ENCODE assay signal across 8 mouse cellular contexts in genomic region chr2:164070765-164071436, GRCm38 (mm10). TPM values are rescaled to one million over a fixed set of nuclear protein-coding genes. Genes with fewer than 3 reads are reported as not detected.
DNase-seq lines count a peak whose midpoint lies in the region; ATAC-seq and TF ChIP-seq lines count a peak whose summit lies in the region.

Tomm34 (minus strand) TSS chr2:164071169.

- 1% methylated on average over 54 of the region's 55 CpGs for WGBS in forebrain, embryonic 10.5 days
- WGBS in heart, embryonic 15.5 days: under 1% methylated on average over 55 of the region's 55 CpGs
- under 1% methylated on average over 55 of the region's 55 CpGs for WGBS in liver, embryonic 14.5 days (ENCODE audit: insufficient replicate concordance)
- WGBS in neural tube, embryonic 11.5 days: 2% methylated on average over 54 of the region's 55 CpGs
- 1% methylated on average over 41 of the region's 55 CpGs for WGBS in stomach, postnatal 0 days

- TF ChIP-seq CTCF in liver, embryonic 14.5 days (IDR thresholded peaks at IDR 0.05; ENCODE audit: low read depth): 0 out of 2 replicates have a peak, but pooled peaks have one; percentile 8
- TF ChIP-seq CTCF in stomach, postnatal 0 days (IDR thresholded peaks at IDR 0.05; ENCODE audit: low read depth): no peak

- H3K27ac ChIP-seq in forebrain, embryonic 10.5 days: peak within 1 kb of the TSS; percentile 93
- H3K27ac ChIP-seq in heart, embryonic 15.5 days: peak within 1 kb of the TSS; percentile 82
- H3K27ac ChIP-seq in liver, embryonic 14.5 days: peak within 1 kb of the TSS; percentile 30
- H3K27ac ChIP-seq in neural tube, embryonic 11.5 days (ENCODE audit: low read depth, low read length): peak within 1 kb of the TSS; percentile 45
- peak within 1 kb of the TSS; percentile 89 for H3K27ac ChIP-seq in stomach, postnatal 0 days (replicated peaks)

- H3K4me1 ChIP-seq in forebrain, embryonic 10.5 days: peaks cover 53% of the 10 kb centered on the region
- peaks cover 27% of the 10 kb centered on the region for H3K4me1 ChIP-seq in heart, embryonic 15.5 days (replicated peaks)
- H3K4me1 ChIP-seq in liver, embryonic 14.5 days (replicated peaks; ENCODE audit: control insufficient read depth in 2 of 2, insufficient read depth in 2 of 2, low read length in 1 of 2): peaks cover 3 to 16% of the 10 kb centered on the region in 2 experiments
- H3K4me1 ChIP-seq in neural tube, embryonic 11.5 days (ENCODE audit: control insufficient read depth, insufficient read depth, low read length): peaks cover 12% of the 10 kb centered on the region
- H3K4me1 ChIP-seq in stomach, postnatal 0 days (replicated peaks; ENCODE audit: control insufficient read depth, insufficient read depth): peaks cover 3% of the 10 kb centered on the region; the same call in 1 of the 2 replicates

- peak within 1 kb of the TSS; percentile 94 for H3K4me2 ChIP-seq in heart, embryonic 15.5 days
- H3K4me2 ChIP-seq in liver, embryonic 14.5 days (ENCODE audit: low read depth): peak within 1 kb of the TSS; percentile 89
- H3K4me2 ChIP-seq in neural tube, embryonic 11.5 days (ENCODE audit: low read depth): peak within 1 kb of the TSS; percentile 76
- peak within 1 kb of the TSS; percentile 91 for H3K4me2 ChIP-seq in stomach, postnatal 0 days (replicated peaks; ENCODE audit: low read depth)

- DNase-seq in c-Kit-negative CD71-positive TER-119-positive erythroid progenitor cells, embryonic 14.5 days (ENCODE audit: low read depth, low spot score): peak; percentile 83
- DNase-seq in forebrain, embryonic 10.5 days (ENCODE audit: extremely low spot score, low spot score): peak; percentile 95
- DNase-seq in kidney, postnatal 25 days: peak; percentile 98
- peak; percentile 83 to 85 (median 84) for DNase-seq in liver, embryonic 14.5 days (ENCODE audit: low read depth in 3 of 3, low spot score in 3 of 3)
- DNase-seq in neural tube, embryonic 11.5 days (ENCODE audit: low spot score): peak; percentile 98
- DNase-seq in stomach, postnatal 0 days (ENCODE audit: low spot score): peak; percentile 99

- no peaks in the 10 kb centered on the region for H3K9me3 ChIP-seq in forebrain, embryonic 10.5 days
- H3K9me3 ChIP-seq in heart, embryonic 15.5 days (replicated peaks): no peaks in the 10 kb centered on the region
- no peaks in the 10 kb centered on the region for H3K9me3 ChIP-seq in liver, embryonic 14.5 days (ENCODE audit: control insufficient read depth, low read length)
- no peaks in the 10 kb centered on the region for H3K9me3 ChIP-seq in neural tube, embryonic 11.5 days (ENCODE audit: control insufficient read depth, low read length)
- H3K9me3 ChIP-seq in stomach, postnatal 0 days (ENCODE audit: control insufficient read depth, low read length): no peaks in the 10 kb centered on the region

- TF ChIP-seq EP300 in liver, embryonic 14.5 days (IDR thresholded peaks at IDR 0.05; ENCODE audit: low read depth): no peak
- no peak for TF ChIP-seq EP300 in stomach, postnatal 0 days (optimal IDR thresholded peaks at IDR 0.05)

- H3K27me3 ChIP-seq in forebrain, embryonic 10.5 days (ENCODE audit: poor library complexity, severe bottlenecking): no peaks in the 10 kb centered on the region
- H3K27me3 ChIP-seq in heart, embryonic 15.5 days: no peaks in the 10 kb centered on the region
- no peaks in the 10 kb centered on the region for H3K27me3 ChIP-seq in liver, embryonic 14.5 days (ENCODE audit: control insufficient read depth, insufficient read depth, low read length)
- no peaks in the 10 kb centered on the region for H3K27me3 ChIP-seq in neural tube, embryonic 11.5 days (ENCODE audit: control insufficient read depth, insufficient read depth, low read length)
- no peaks in the 10 kb centered on the region for H3K27me3 ChIP-seq in stomach, postnatal 0 days (ENCODE audit: control insufficient read depth, insufficient read depth, low read length)

- ATAC-seq in CD4-positive, CD25-positive, alpha-beta regulatory T cell, adult 4 months: peak; percentile 50
- ATAC-seq in heart, embryonic 15.5 days (replicated peaks; ENCODE audit: insufficient number of reproducible peaks, insufficient read depth, low FRiP score, low read depth): peak; percentile 98
- peak; percentile 91 for ATAC-seq in liver, embryonic 14.5 days (ENCODE audit: insufficient read depth)
- peak; percentile 98 for ATAC-seq in neural tube, embryonic 11.5 days (ENCODE audit: insufficient read depth, low FRiP score, low TSS enrichment)
- ATAC-seq in stomach, postnatal 0 days (ENCODE audit: low FRiP score, low TSS enrichment): peak; percentile 96

- H3K9ac ChIP-seq in heart, embryonic 15.5 days: peak within 1 kb of the TSS; percentile 75
- peak within 1 kb of the TSS; percentile 87 for H3K9ac ChIP-seq in liver, embryonic 14.5 days (replicated peaks)
- peak within 1 kb of the TSS; percentile 78 for H3K9ac ChIP-seq in neural tube, embryonic 11.5 days (ENCODE audit: low read length)
- H3K9ac ChIP-seq in stomach, postnatal 0 days (ENCODE audit: low read length): peak within 1 kb of the TSS; percentile 87

- H3K36me3 ChIP-seq in forebrain, embryonic 10.5 days (replicated peaks): peaks cover 21% of the 10 kb centered on the region
- 0 out of 2 replicates have a peak, but pooled peaks cover 2% of the 10 kb centered on the region for H3K36me3 ChIP-seq in heart, embryonic 15.5 days
- H3K36me3 ChIP-seq in liver, embryonic 14.5 days (replicated peaks; ENCODE audit: control insufficient read depth, insufficient read depth, low read depth): no peaks in the 10 kb centered on the region
- no peaks in the 10 kb centered on the region for H3K36me3 ChIP-seq in neural tube, embryonic 11.5 days (ENCODE audit: control insufficient read depth, insufficient read depth, low read length)
- peaks cover 5% of the 10 kb centered on the region; the same call in 1 of the 2 replicates for H3K36me3 ChIP-seq in stomach, postnatal 0 days (ENCODE audit: control insufficient read depth, insufficient read depth, low read length)

- H3K4me3 ChIP-seq in forebrain, embryonic 10.5 days: peak within 1 kb of the TSS; percentile 98
- H3K4me3 ChIP-seq in heart, embryonic 15.5 days: peak within 1 kb of the TSS; percentile 83
- H3K4me3 ChIP-seq in liver, embryonic 14.5 days (ENCODE audit: insufficient read depth in 1 of 2, low read depth in 2 of 2, low read length in 2 of 2): peak within 1 kb of the TSS; percentile 69 to 93
- peak within 1 kb of the TSS; percentile 88 for H3K4me3 ChIP-seq in neural tube, embryonic 11.5 days (ENCODE audit: low read depth, low read length)
- H3K4me3 ChIP-seq in stomach, postnatal 0 days (ENCODE audit: low read depth, low read length): peak within 1 kb of the TSS; percentile 91

RNA-seq across cellular contexts. Expression of gene Tomm34, which starts in this region (rescaled TPM):
- polyA plus RNA-seq in CD4-positive, CD25-positive, alpha-beta regulatory T cell, adult 4 months (2017; shearing (Covaris generic)): 100 to 1,000 TPM; 132 to 139 TPM
- polyA plus RNA-seq in forebrain, embryonic 10.5 days (2016; fragmentation: Nextera tagmentation; extraction: Ambion mirVana): 59.4 and 59.9 TPM in 2 replicates
- 42.8 and 51.8 TPM in 2 replicates for polyA plus RNA-seq in heart, embryonic 15.5 days (2015; fragmentation: Nextera tagmentation; extraction: Ambion mirVana)
- polyA plus RNA-seq in liver, embryonic 14.5 days (2012; rRNA removed): 10.1 and 11.6 TPM in 2 replicates
- polyA plus RNA-seq in liver, embryonic 14.5 days (2014; fragmentation: Nextera tagmentation; extraction: Ambion mirVana): 16.0 and 19.0 TPM in 2 replicates
- 50.5 and 51.2 TPM in 2 replicates for polyA plus RNA-seq in neural tube, embryonic 11.5 days (2014; fragmentation: Nextera tagmentation; extraction: Ambion mirVana)
- polyA plus RNA-seq in stomach, postnatal 0 days (2015; fragmentation: Nextera tagmentation; extraction: Ambion mirVana): 20.5 and 22.4 TPM in 2 replicates

Comparison
In these comparisons a context has a peak if more than half of its experiments do, and no peak if none do; other contexts are left out.
1. Peak in every context shown above with its lines: DNase-seq, ATAC-seq, H3K4me3 ChIP-seq and H3K27ac ChIP-seq.
2. H3K27ac ChIP-seq: peak in every context shown above with its lines; median percentile 93 in forebrain, embryonic 10.5 days; 89 in stomach, postnatal 0 days; 82 in heart, embryonic 15.5 days; 45 in neural tube, embryonic 11.5 days; 30 in liver, embryonic 14.5 days.